Mouse (Mus musculus) E14TG2a.4 (cell line): ENCODE data around the gene Gsta4.

Source experiments
- CTCF ChIP-seq: conservative IDR thresholded peaks from 2 replicates; pipeline ENCODE4 v1.5.1; 2014; ENCODE audit warnings: low read length
- NANOG ChIP-seq: IDR thresholded peaks from 2 replicates; pipeline ENCODE4 v1.6.1; 2014; ENCODE audit warnings: borderline replicate concordance, low read length, mixed read lengths

- TF ChIP-seq CTCF (no peak), NANOG (no peak)
Measured at GRCm38 (mm10) chr9:78211521-78211920, 28.9 kb downstream of the Gsta4 start.
